Mouse (Mus musculus) liver, embryonic 14.5 days (tissue): Measurements from ENCODE around the gene Elp4.

Experiments
- CTCF ChIP-seq: IDR thresholded peaks from 2 replicates; pipeline ENCODE4 v1.5.1; 2016; ENCODE audit warnings: antibody characterized with exemption, low read depth, control low read depth
- EP300 ChIP-seq: IDR thresholded peaks from 2 replicates; pipeline ENCODE4 v1.6.1; 2016; ENCODE audit warnings: antibody characterized with exemption, low read depth

DNA sequence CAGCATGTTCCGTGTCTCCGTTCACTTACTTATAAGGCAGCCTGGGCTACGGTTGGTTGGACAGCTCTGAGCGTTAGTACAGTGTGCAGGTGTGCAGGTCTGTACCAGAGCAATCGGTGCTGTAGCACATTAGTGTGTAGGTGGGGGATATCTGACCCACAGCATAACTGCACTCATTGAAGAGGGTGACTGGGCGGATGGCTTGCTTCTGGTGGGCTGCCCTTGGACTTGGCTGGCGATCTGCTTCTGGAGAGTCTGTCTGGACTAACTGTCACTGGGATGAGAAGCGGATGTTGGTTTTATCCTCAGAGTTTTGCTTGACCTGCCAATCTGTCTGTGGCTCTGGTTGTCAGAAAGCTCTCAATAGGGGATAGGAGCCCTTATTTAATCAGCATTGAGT is 247.9 kb downstream of the Elp4 start:
- TF ChIP-seq EP300 (no peak), CTCF (no peak)
